Mouse (Mus musculus) C2C12 (cell line): ENCODE results near the gene Rassf1. TPM values are rescaled to one million over a fixed set of nuclear protein-coding genes. Genes with fewer than 3 reads are reported as not detected.
A peak's percentile ranks its signal among the peaks of the same experiment; 100 is the strongest.

Experiments
- H3K27me3 ChIP-seq: one replicate; pipeline ENCODE4 v1.6.1; 2011; ENCODE audit not compliant: control insufficient read depth, insufficient read depth, insufficient read length
- H3K36me3 ChIP-seq: one replicate; pipeline ENCODE4 v1.6.1; 2011; ENCODE audit not compliant: control insufficient read depth, insufficient read depth
- H3K4me3 ChIP-seq: one replicate; pipeline ENCODE4 v1.5.1; 2011; ENCODE audit warnings: mild to moderate bottlenecking, control low read depth; ENCODE audit not compliant: poor library complexity, insufficient read depth, severe bottlenecking
- H3K79me2 ChIP-seq: one replicate; pipeline ENCODE4 v1.6.1; 2011; ENCODE audit not compliant: control insufficient read depth, insufficient read depth
- H3K79me3 ChIP-seq: one replicate; pipeline ENCODE4 v1.6.1; 2011; ENCODE audit warnings: low read depth, control low read depth
- H3ac ChIP-seq: one replicate; pipeline ENCODE3; 2011; ENCODE audit warnings: low read depth; ENCODE audit not compliant: control insufficient read depth, insufficient read length
- CEBPB ChIP-seq: IDR thresholded peaks from one replicate; pipeline ENCODE4 v1.6.1; 2011; ENCODE audit warnings: low read depth, mild to moderate bottlenecking, control low read depth, moderate library complexity
- CTCF ChIP-seq: IDR thresholded peaks from one replicate; pipeline ENCODE4 v1.5.1; 2011; ENCODE audit not compliant: control insufficient read depth, insufficient read depth, insufficient read length
- FOSL1 ChIP-seq: IDR thresholded peaks from one replicate; pipeline ENCODE4 v1.8.0; 2011; ENCODE audit warnings: mild to moderate bottlenecking, low read length; ENCODE audit not compliant: poor library complexity, insufficient read depth, severe bottlenecking
- MAX ChIP-seq: IDR thresholded peaks from one replicate; pipeline ENCODE4 v1.6.1; 2011; ENCODE audit warnings: mild to moderate bottlenecking, control low read depth
- MYOD1 ChIP-seq: IDR thresholded peaks from one replicate; pipeline ENCODE4 v1.6.1; 2011; ENCODE audit warnings: low read depth; ENCODE audit not compliant: control insufficient read depth, insufficient read length
- MYOG ChIP-seq: IDR thresholded peaks from one replicate; pipeline ENCODE4 v1.6.1; 2011; ENCODE audit not compliant: control insufficient read depth, insufficient read length; ENCODE audit errors: extremely low read depth
- USF1 ChIP-seq: IDR thresholded peaks from one replicate; pipeline ENCODE4 v1.6.1; 2011; ENCODE audit warnings: low read depth, mild to moderate bottlenecking, control low read depth, moderate library complexity
- polyA plus RNA-seq: library from polyadenylated mRNA; unstranded; fragments of >200 nt; fragmentation: generic; extraction: Trizol; gene quantifications from one replicate; pipeline ENCODE4 v1.2.1, GENCODE M21; 2012; ENCODE audit warnings: missing spikeins

Gene Rassf1
- polyA plus RNA-seq, 1 experiment = 89.7 TPM

GRCm38 (mm10) chr9:107567702-107568319 is 16.5 kb downstream of the Rassf1 start, which contains the start of gene Hyal2:
Gene Hyal2, plus strand, starts transcription at chr9:107567945.
- Histone ChIP-seq H3K4me3 (peak within 1 kb of the TSS; percentile 66), H3K27me3 (no peaks in the 10 kb centered on the region), H3K79me2 (peaks cover 26% of the 10 kb centered on the region), H3K36me3 (peaks cover 13% of the 10 kb centered on the region), H3K79me3 (peaks cover 12% of the 10 kb centered on the region), H3ac (peak within 1 kb of the TSS; percentile 78)
- TF ChIP-seq FOSL1 (no peak), MYOG (no peak), MYOD1 (no peak), CEBPB (no peak)

DNA sequence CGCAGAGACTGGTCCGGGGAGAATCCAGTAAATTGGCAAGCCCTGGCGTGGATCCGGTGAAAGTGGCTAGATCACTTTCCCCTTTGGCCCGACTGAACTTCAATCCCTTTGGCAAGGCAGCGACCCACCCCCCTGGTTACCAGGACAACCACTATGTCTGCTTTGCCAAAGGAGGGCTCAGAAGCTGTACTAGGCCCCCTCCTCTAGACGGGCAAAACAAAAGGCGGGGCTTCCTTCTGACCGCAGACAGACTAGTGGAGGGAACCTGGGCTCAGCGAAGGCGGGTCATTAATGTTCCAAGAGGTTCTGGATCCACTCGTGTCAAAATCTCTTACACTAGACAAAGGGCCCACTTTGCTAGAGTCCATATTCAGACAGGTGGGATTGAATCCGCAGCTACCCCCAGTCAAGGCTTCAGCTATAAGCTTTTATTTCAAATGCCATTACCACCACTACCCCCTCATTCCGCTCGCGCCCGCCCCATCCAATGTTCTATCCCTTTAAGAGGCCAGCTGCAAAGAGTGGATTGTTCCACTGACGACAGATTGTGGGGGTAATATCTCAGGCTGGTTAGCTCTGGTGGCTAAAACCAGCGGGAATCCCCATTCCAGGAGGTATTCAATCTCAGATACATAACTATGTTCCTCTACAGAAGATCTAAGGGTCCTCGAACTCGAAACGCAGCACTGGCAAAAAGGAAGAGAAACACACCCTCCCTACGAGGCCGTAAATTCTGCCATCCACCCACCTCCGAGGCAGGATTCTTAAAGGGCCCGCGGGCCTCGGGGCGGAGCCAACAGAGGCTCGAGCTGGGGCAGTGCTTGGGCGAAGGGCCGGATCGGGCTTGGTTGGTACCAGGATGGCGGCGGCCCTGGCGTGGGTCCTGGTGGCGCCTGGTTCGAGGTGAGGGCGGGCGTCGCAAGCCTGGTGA is 17.2 kb downstream of the Rassf1 start:
- H3K79me3 ChIP-seq = peaks cover 12% of the 10 kb centered on the region
- H3K4me3 ChIP-seq = peak overlapping the region; percentile 66
- H3K79me2 ChIP-seq = peaks cover 26% of the 10 kb centered on the region
- H3K27me3 ChIP-seq = no peaks in the 10 kb centered on the region
- peaks cover 16% of the 10 kb centered on the region for H3K36me3 ChIP-seq
- peak overlapping the region; percentile 78 for H3ac ChIP-seq
- TF ChIP-seq MAX (no peak), USF1 (no peak), CEBPB (no peak), CTCF (no peak), FOSL1 (no peak), MYOD1 (no peak), MYOG (no peak)

GRCm38 (mm10) chr9:107569270-107569669 is 17.9 kb downstream of the Rassf1 start:
- peak overlapping the region; percentile 66 for H3K4me3 ChIP-seq
- H3K79me3 ChIP-seq = peaks cover 12% of the 10 kb centered on the region
- no peaks in the 10 kb centered on the region for H3K27me3 ChIP-seq
- peak overlapping the region; percentile 78 for H3ac ChIP-seq
- peaks cover 26% of the 10 kb centered on the region for H3K79me2 ChIP-seq
- H3K36me3 ChIP-seq = peaks cover 16% of the 10 kb centered on the region
- TF ChIP-seq CEBPB (no peak), MAX (peak; percentile 3)

DNA sequence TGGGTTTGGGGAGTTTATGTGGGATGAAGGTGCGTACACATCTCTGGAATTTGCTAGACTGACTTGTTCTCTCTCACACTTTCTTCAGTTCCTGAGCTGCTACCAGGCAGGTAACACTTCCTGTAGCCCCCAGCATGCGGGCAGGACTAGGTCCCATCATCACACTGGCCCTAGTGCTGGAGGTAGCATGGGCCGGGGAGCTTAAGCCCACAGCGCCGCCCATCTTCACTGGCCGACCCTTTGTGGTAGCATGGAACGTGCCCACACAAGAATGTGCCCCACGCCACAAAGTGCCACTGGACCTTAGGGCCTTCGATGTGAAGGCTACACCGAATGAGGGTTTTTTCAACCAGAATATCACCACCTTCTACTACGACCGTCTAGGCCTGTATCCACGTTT is 18.7 kb downstream of the Rassf1 start:
- Histone ChIP-seq H3ac (peak overlapping the region; percentile 51), H3K79me2 (peaks cover 26% of the 10 kb centered on the region), H3K79me3 (peaks cover 12% of the 10 kb centered on the region), H3K36me3 (peaks cover 10% of the 10 kb centered on the region), H3K4me3 (peak overlapping the region; percentile 66), H3K27me3 (no peaks in the 10 kb centered on the region)
- no peak for TF ChIP-seq FOSL1
- no peak for TF ChIP-seq USF1
- no peak for TF ChIP-seq CEBPB
- TF ChIP-seq MYOG = no peak
- no peak for TF ChIP-seq CTCF
- no peak for TF ChIP-seq MYOD1
- TF ChIP-seq MAX = no peak

DNA sequence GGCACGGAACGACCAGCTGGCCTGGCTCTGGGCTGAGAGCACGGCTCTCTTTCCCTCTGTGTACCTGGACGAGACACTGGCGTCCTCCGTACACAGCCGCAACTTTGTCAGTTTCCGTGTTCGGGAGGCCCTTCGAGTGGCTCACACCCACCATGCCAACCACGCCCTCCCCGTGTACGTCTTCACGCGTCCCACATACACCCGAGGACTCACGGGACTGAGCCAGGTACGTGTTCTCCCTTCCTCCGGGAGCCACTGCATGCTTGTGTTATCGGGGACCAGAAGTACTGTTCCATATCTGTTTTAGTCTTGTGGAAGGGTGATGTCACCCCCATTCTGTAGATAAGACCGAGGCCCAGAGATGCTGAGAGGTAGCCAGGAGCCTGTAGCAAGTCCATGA is 19.5 kb downstream of the Rassf1 start:
- Histone ChIP-seq H3K4me3 (no peak overlapping the region), H3K79me3 (peaks cover 12% of the 10 kb centered on the region), H3K79me2 (peaks cover 26% of the 10 kb centered on the region), H3ac (no peak overlapping the region), H3K27me3 (no peaks in the 10 kb centered on the region), H3K36me3 (peaks cover 10% of the 10 kb centered on the region)
- TF ChIP-seq USF1 (no peak), MAX (no peak), CTCF (no peak), MYOG (no peak), FOSL1 (no peak), CEBPB (no peak), MYOD1 (no peak)
